Mouse (Mus musculus) MEL-GATA-1-ER (cell line): ENCODE data around the gene Pou2f2.
"Not testable (repeated sequence)": the region's sequence is repeated elsewhere in the genome, so short reads cannot be mapped to it uniquely, and the experiment has no call there.

Source experiments
- DNase-seq: peaks from one replicate; pipeline ENCODE4 v3.0.0-alpha.2; 2012; ENCODE audit warnings: low read depth; ENCODE audit errors: extremely low read depth

Gene Pou2f2

GRCm38 (mm10) chr7:25067909-25068656 is 111.4 kb downstream of the Pou2f2 start:
- no peak for DNase-seq

- no peak for DNase-seq
Measured at GRCm38 (mm10) chr7:25067338-25067737, 112.2 kb downstream of the Pou2f2 start.

GRCm38 (mm10) chr7:25063900-25064299 is 115.6 kb downstream of the Pou2f2 start:
- DNase-seq, result no peak

GRCm38 (mm10) chr7:25063346-25063745 is 116.2 kb downstream of the Pou2f2 start:
- DNase-seq, result no peak

GRCm38 (mm10) chr7:25058836-25059235 is 120.7 kb downstream of the Pou2f2 start:
- no peak for DNase-seq

- no peak for DNase-seq
Measured at GRCm38 (mm10) chr7:25058394-25058793, 121.1 kb downstream of the Pou2f2 start.

GRCm38 (mm10) chr7:25057888-25058287 is 121.6 kb downstream of the Pou2f2 start:
- no peak for DNase-seq

- DNase-seq, result no peak
Measured at GRCm38 (mm10) chr7:25056951-25057350, 122.6 kb downstream of the Pou2f2 start.

- no peak for DNase-seq
Measured at GRCm38 (mm10) chr7:25052587-25052986, 126.9 kb downstream of the Pou2f2 start.

GRCm38 (mm10) chr7:25049295-25049930 is 130.1 kb downstream of the Pou2f2 start:
- no peak for DNase-seq

GRCm38 (mm10) chr7:25047363-25047762 is 132.2 kb downstream of the Pou2f2 start:
- DNase-seq, result no peak

- not testable (repeated sequence) for DNase-seq
Measured at GRCm38 (mm10) chr7:25044599-25044998, 134.9 kb downstream of the Pou2f2 start.

- DNase-seq, result no peak
Measured at GRCm38 (mm10) chr7:25041921-25042320, 137.6 kb downstream of the Pou2f2 start.
